Mouse (Mus musculus) myocyte (in vitro differentiated cells): ENCODE data around the gene Pdzd2.
"Not testable (repeated sequence)": the region's sequence is repeated elsewhere in the genome, so short reads cannot be mapped to it uniquely, and the experiment has no call there.

ENCODE experiments used
- MAX ChIP-seq: IDR thresholded peaks from one replicate; pipeline ENCODE4 v1.6.1; 2011; ENCODE audit warnings: low read depth, mild to moderate bottlenecking, control low read depth
- POLR2A ChIP-seq: IDR thresholded peaks from one replicate; pipeline ENCODE4 v1.6.1; 2011; ENCODE audit warnings: low read depth, mild to moderate bottlenecking, control low read depth, moderate library complexity; ENCODE audit not compliant: insufficient read length
- TCF12 ChIP-seq: IDR thresholded peaks from one replicate; pipeline ENCODE4 v1.6.1; 2011; ENCODE audit warnings: mild to moderate bottlenecking, control low read depth; ENCODE audit not compliant: poor library complexity, insufficient read depth, severe bottlenecking
- USF1 ChIP-seq: IDR thresholded peaks from one replicate; pipeline ENCODE4 v1.6.1; 2011; ENCODE audit warnings: low read depth, mild to moderate bottlenecking, control low read depth, moderate library complexity

DNA sequence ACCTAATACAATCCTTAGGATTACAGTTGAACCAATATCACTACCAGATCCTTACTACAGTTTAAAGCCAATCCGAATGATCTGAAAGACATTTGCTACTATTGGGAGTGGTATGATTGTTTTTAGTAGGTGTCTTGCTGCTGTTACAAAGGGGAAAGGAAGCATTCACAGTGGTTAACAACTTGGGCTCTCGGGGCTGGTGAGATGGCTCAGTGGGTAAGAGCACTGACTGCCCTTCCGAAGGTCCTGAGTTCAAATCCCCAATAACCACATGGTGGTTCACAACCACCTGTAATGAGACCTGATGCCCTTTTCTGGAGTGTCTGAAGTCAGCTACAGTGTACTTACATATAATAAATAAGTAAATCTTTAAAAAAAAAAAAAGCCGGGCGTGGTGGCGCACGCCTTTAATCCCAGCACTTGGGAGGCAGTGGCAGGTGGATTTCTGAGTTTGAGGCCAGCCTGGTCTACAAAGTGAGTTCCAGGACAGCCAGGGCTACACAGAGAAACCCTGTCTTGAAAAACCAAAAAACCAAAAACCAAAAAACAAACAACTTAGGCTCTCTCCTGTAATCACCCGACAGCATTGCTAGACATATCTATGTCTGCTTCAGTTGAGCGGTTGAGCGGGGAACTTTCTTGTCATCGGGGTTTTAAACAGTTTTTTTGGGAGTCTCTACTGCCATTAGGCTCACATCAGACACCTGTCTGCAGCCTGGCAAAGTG is 373.0 kb downstream of the Pdzd2 start:
- TF ChIP-seq MAX, POLR2A, TCF12, USF1: not testable (repeated sequence)
